Mouse (Mus musculus): ENCODE measurements around the gene Iqcf5.
"Not testable (repeated sequence)": the region's sequence is repeated elsewhere in the genome, so short reads cannot be mapped to it uniquely, and the experiment has no call there.

Iqcf5 gene

DNA sequence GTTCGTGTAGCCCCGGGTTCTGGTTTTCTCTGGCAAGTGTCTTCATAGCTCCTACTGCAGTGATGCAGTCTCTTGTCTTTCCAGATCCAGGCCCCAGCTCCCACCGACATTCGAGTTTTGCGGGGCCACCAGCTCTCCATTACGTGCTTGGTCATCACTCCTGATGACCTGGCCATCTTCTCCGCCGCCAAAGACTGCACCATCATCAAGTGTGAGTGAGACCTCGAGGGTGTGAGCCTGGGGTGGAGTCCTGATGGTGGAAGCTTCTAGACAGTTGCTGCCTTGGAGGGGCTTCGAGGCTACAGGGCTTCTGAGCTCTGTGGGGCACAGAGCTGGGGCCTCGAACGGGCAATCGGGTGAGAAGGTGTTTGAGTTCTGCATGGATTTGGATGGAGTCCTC, 32.7 kb upstream of the Iqcf5 start:
- DNase-seq (ENCODE audit: low read depth) = no peak

- DNase-seq (ENCODE audit: low read depth) = no peak
Observed at GRCm38 (mm10) chr9:106482578-106483115, 31.7 kb upstream of the Iqcf5 start.

DNA sequence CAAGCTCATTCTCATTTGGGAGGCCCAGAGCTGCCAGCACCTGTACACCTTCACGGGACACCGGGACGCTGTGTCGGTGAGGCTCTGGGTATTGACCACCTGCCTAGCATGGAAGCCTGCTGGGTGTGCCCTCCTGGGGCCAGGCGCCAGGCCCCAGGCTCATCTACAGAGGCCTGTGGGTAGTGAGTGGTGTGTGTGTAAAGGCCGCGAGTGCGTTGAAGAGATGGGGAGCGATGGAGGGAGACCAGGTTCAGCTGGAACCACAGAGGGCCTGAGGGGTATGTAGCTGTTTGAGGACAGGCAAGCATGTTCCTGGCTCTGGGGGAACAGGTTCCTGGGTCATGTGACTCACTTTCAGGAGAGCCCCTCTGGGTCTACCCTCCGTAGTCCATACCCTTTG, 31.2 kb upstream of the Iqcf5 start:
- no peak for DNase-seq (ENCODE audit: low read depth)

- DNase-seq (ENCODE audit: low read depth) = no peak
Observed at GRCm38 (mm10) chr9:106483606-106484005, 30.8 kb upstream of the Iqcf5 start.

DNA sequence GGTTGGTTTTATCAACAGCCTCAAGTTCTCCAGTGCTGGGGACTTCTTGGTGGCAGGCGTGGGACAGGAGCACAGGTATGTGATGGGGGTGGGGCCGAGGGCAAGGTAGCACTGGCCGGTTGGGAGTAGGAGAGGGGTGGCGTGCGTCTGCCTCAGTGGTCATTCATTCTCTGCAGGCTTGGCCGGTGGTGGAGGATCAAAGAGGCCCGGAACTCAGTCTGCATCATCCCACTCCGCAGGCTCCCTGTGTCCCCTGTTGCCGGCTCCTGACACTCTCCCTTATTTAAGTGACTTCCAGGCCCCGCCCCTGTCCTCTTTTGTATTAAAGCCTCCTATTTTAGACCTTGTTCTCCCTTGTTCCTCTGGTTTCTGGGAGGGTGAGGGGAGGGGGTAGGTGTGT, 29.3 kb upstream of the Iqcf5 start:
- DNase-seq (ENCODE audit: low read depth) = no peak

DNA sequence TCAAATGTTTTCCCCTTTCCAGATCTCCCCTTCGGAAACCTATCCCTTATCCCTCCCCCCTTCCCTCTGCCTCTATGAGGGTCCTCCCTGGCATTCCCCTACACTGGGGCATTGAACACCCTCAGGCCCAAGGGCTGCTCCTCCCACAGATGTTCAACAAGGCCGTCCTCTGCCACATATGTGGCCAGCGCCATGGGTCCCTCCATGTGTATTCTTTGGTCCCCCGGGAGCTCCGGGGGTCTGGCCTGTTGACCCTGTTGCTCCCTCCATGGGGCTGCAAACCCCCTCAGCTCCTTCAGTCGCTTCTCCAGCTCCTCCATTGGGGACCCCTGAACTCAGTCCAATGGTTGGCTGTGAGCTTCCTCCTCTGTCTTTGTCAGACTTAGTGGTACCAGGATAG, 26.8 kb upstream of the Iqcf5 start:
- DNase-seq (ENCODE audit: low read depth) = not testable (repeated sequence)

DNA sequence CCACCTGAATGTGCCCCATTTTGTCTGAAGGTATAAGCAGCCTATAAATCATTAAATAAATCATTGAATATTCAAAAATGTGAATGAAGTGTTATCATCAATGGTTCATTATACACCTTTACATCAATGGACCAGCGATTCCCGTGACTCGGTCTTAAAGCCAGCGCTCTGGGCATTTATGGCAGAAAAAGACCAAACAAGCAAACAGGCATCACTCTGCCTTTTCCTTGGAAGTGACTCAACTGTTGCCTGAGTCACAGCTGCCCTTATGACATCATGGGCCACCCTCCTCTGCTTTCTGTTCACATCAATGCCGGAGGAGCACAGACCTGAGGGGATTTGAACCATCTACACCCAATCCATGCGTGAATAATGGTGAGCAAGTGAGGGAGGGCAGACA, 14.7 kb upstream of the Iqcf5 start, which contains the start of gene Iqcf1:
Gene Iqcf1, plus strand, starts transcription at position 301 of the 400 bp plus-strand sequence.
- DNase-seq (ENCODE audit: low read depth) = no peak

GRCm38 (mm10) chr9:106501846-106502245, 12.5 kb upstream of the Iqcf5 start:
- DNase-seq (ENCODE audit: low read depth) = no peak

DNA sequence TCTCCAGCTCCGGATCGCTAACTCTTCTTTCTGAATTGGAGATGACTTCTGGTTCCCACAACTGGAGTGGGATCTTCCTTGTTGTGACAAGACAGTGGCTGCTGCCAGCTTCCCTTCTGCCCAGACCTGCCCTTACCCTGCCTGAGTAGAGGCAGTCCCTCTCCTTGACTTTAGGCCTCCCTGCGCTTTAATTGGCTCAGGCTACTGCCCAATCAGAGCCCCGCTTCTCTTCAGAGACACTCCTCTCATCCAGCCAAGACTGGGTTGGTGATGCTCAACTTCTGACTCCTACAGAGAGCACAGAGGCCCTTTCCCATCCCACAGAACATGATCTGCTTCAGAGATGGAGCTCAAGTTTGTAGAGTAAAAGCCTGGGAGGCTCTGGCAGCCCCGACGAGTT, 10.1 kb upstream of the Iqcf5 start:
- no peak for DNase-seq (ENCODE audit: low read depth)

DNA sequence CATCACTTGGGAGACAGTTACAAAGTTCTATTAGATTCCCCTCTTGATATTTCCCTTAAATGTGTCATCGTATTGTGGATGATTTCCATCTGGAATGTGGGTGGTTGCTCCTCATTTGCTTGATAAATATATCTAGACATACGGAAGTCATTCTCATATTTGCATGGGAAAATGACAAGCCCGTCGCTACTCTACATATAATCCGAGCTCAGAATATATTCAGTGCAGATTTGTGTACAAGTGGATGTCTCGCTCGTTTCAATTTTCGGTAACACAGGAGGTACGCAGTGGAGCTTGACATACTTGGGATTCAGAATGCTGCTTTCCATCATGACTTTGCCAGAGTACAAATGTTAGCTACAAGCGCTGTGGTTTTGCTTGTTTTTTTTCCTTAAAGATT, 5.0 kb upstream of the Iqcf5 start:
- no peak for DNase-seq (ENCODE audit: low read depth)

DNA sequence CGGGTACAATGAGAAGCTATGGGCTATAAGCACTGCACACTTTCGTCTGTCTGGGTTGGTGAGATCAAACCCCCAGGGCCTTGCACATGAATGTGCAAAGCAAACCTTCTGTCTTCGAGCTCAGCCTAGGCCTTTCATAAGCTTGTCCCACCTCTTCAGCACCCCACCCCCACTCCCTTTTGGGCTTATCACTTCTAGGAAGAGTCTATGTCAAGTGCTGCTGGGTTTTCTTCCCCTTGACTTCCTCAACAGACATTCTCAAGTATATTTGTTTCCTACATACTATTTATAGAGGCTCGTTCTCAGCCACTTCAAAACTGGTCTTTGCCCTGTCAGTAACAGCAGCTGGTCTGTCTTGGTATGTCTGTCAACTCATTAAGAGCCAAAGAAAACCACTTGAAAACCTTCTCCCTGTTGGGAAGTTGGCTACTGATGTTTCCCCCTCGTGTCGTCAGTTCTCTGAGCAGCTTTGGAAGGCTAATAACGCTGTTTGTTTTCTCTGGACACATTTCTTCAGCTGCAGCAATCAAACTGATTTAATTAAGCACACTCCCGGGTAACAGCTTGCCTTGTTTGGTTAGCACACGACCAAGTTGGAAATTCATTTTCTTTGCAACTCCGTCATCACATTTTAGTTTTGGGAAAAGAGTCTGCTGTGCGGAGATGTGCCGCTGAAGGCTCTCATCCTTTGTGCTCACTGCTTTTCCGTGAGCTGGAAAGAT, 1.5 kb upstream of the Iqcf5 start:
- DNase-seq (ENCODE audit: low read depth) = no peak

GRCm38 (mm10) chr9:106513566-106513965, 807 bp upstream of the Iqcf5 start:
- DNase-seq (ENCODE audit: low read depth) = no peak

- no peak for DNase-seq (ENCODE audit: low read depth)
Observed at GRCm38 (mm10) chr9:106519433-106519832, 5.1 kb downstream of the Iqcf5 start.

DNA sequence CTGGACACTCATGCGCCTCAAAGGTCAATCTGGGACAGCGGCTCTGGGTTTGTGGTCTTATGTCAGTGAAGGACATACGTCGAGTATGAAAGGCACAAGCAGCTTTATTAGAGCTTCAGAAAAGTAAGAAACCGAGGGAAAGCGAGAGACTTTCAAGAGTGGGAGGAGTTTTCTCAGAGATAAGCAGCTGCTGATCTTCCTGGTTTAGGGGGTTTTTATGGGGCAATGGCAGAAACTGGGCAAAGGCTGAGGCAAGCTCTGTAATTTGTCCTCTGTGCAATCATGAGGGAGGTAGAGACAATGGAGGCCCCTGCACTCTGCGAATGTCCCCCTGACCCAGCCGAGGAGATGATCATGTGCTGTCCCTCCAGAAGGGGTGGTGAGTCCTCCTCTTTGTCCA, 5.5 kb downstream of the Iqcf5 start:
- no peak for DNase-seq (ENCODE audit: low read depth)

DNA sequence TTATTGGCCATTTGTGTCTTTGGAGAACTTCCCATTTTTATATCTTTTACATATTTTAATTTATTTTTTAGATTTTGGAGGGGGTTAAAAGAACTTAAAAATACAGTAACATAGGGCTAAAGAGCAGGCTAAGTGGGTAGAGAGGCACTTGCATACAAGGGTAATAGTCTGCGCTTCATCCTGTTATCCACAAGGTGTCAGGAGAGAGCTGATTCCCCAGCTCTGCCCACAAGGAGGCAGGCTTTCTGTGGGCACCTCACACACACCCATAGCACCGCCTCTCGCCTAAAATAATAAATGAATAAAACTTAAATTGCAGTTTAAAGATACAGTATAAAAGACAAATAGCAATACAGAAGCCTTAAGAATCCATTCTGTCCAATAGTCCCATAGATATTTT, 17.5 kb downstream of the Iqcf5 start:
- DNase-seq (ENCODE audit: low read depth) = peak; percentile 50

- DNase-seq (ENCODE audit: low read depth) = no peak
Observed at GRCm38 (mm10) chr9:106534296-106534695, 19.9 kb downstream of the Iqcf5 start.

DNA sequence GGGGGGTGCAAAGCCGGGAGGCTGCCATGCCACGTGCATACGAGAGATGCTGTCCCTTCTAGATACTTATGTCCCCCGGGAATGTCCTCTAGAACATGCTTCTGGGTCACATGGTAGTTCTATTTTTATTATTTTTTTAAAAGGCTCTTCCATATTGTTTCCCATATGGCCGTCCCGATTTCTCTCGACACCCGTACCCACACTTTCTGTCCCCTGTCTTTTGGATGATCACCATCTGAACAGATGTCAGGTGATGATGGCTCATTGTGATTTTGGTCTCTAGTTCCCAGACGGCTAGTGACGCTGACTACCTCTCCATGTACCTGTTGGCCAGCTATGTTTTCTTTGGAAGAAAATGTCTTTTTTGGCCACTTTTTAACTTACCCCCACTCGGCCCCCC, 20.6 kb downstream of the Iqcf5 start:
- DNase-seq (ENCODE audit: low read depth) = no peak

DNA sequence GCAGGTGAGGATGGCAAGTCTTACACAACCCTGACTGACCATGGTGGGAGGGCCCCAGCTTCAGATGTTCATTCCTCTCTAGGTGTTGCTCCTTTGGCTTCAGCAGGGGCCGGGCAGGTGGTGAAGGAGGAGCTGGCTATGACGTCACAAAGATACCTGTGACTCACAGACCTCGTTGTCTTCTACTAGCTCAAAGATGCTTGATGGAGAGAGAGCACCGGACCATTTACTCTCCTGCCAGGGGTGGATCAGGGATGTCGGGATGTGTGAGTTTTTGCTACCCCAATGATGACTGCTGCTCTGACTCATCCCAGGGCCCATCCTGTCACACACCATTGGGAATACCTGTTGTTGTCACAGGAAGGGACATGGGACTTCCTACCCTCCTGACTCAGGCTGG, 47.2 kb downstream of the Iqcf5 start, which contains the start of gene Iqcf3:
Gene Iqcf3, minus strand, starts transcription at position 101 of the 400 bp plus-strand sequence.
- DNase-seq (ENCODE audit: low read depth) = no peak

- no peak for DNase-seq (ENCODE audit: low read depth)
Observed at GRCm38 (mm10) chr9:106562291-106562690, 47.9 kb downstream of the Iqcf5 start.

GRCm38 (mm10) chr9:106564025-106564424, 49.7 kb downstream of the Iqcf5 start:
- no peak for DNase-seq (ENCODE audit: low read depth)

All from naive thymus-derived CD4-positive, alpha-beta T cell, adult 2 months (primary cell).